Comparison of ENCODE assay signal across 8 mouse cellular contexts in the genomic region with DNA sequence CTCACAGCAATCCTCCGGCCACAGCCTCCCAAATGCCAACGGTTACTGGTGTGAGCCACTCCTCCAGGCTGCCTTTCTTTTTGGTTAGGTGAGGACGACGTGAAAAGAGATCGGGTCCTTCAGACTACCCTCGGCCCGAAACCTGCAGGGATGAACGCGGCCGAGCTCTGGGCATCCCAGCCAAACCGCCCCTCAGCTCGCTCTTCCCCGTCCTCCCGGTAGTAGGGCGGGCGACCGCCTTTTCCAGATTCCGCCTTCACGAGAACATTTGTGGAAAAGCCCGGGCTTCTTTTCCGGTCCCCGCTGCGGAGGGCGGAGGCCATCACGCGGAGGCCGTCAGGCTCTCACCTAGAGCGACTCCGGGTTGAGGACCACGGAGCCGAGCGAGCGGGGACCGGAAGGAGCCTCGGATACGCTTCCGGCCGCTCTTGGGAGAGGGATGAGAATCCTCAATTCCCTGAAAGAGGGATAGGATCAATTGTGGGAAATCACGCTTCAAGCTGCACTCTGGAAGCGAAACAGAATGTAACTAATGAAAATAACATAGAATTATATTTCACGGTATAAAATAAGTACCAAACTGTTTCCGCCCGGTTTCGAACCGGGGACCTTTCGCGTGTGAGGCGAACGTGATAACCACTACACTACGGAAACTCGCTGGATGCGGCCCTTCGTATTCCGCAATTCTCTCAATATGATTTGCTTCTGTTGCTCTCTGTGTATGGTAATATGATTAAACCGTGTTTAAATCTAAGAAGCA. TPM values are rescaled to one million over a fixed set of nuclear protein-coding genes. Genes with fewer than 3 reads are reported as not detected.
DNase-seq lines count a peak whose midpoint lies in the region; ATAC-seq and TF ChIP-seq lines count a peak whose summit lies in the region.

No protein-coding gene starts in this region.

- no peaks in the 10 kb centered on the region for H3K36me3 ChIP-seq in CH12.LX (replicated peaks in 1 of 2; ENCODE audit: control insufficient read depth in 1 of 2, insufficient read depth in 1 of 2, low read length in 1 of 2)
- H3K36me3 ChIP-seq in forebrain, embryonic 16.5 days (ENCODE audit: control insufficient read depth, insufficient read depth), result no peaks in the 10 kb centered on the region
- no peaks in the 10 kb centered on the region for H3K36me3 ChIP-seq in lung, embryonic 14.5 days (ENCODE audit: insufficient read depth)

- under 1% methylated on average over 55 of the region's 55 CpGs for WGBS in forebrain, embryonic 16.5 days
- WGBS in lung, embryonic 14.5 days, result under 1% methylated on average over 55 of the region's 55 CpGs

- H3K27me3 ChIP-seq in CH12.LX (replicated peaks), result no peaks in the 10 kb centered on the region
- H3K27me3 ChIP-seq in forebrain, embryonic 16.5 days (replicated peaks; ENCODE audit: control insufficient read depth, insufficient read depth, low read length), result no peaks in the 10 kb centered on the region
- H3K27me3 ChIP-seq in lung, embryonic 14.5 days (ENCODE audit: insufficient read depth, low read length), result no peaks in the 10 kb centered on the region

- peak; percentile 89 for ATAC-seq in forebrain, embryonic 16.5 days
- ATAC-seq in lung, embryonic 14.5 days (ENCODE audit: insufficient read depth), result peak; percentile 93
- peak; percentile 59 for ATAC-seq in neutrophil, adult 5-6 weeks (ENCODE audit: extremely low read depth, insufficient number of reproducible peaks, low FRiP score, poor library complexity, severe bottlenecking)

- TF ChIP-seq POLR2A in CH12.LX (IDR thresholded peaks at IDR 0.05; ENCODE audit: low read depth, low read length), result peak; percentile 80

- TF ChIP-seq CTCF in CH12.LX (conservative IDR thresholded peaks at IDR 0.05 in 1 of 2, IDR thresholded peaks at IDR 0.05 in 1 of 2; ENCODE audit: low read depth in 2 of 2, low read length in 2 of 2), result no peak
- no peak for TF ChIP-seq CTCF in lung, embryonic 14.5 days (IDR thresholded peaks at IDR 0.05; ENCODE audit: low read depth)

- peak; percentile 91 for DNase-seq in CH12.LX (ENCODE audit: extremely low read depth)
- peak; percentile 89 for DNase-seq in cerebellum, adult 11-12 months
- peak; percentile 94 to 95 for DNase-seq in heart, postnatal 36 days
- peak; percentile 89 to 97 for DNase-seq in layer of hippocampus, adult 8-10 months (ENCODE audit: low spot score in 2 of 2)
- DNase-seq in lung, embryonic 14.5 days, result peak; percentile 99
- DNase-seq in testis, postnatal 14 days (ENCODE audit: low spot score), result peak; percentile 87

- no peak for TF ChIP-seq RAD21 in CH12.LX (IDR thresholded peaks at IDR 0.05; ENCODE audit: low read depth, low read length)

- in situ Hi-C loops in CH12.LX (cut with MboI; ENCODE audit: low pct_ligation_motif_present, low pct_unique_long_range_greater_than_20kb, low sequenced_read_pairs), result loop anchor here (25.0 kb wide), 2 partner anchors 1508 to 1583 kb away; a partner anchor contains a TSS

- H3K4me1 ChIP-seq in CH12.LX (ENCODE audit: control insufficient read depth in 1 of 2, insufficient read depth in 2 of 2), result peaks cover 0 to 27% of the 10 kb centered on the region in 2 experiments; a peak in 2 of 4 replicates
- H3K4me1 ChIP-seq in forebrain, embryonic 16.5 days (replicated peaks; ENCODE audit: control insufficient read depth, insufficient read depth, low read length), result peaks cover 12% of the 10 kb centered on the region
- peaks cover 3% of the 10 kb centered on the region; the same call in 1 of the 2 replicates for H3K4me1 ChIP-seq in lung, embryonic 14.5 days (ENCODE audit: insufficient read depth)

- H3K4me3 ChIP-seq in CH12.LX (replicated peaks in 1 of 3; ENCODE audit: low read depth in 2 of 3, low read length in 2 of 3, poor library complexity in 1 of 3), result peak overlapping the region; percentile 78 to 91 (median 80)
- peak overlapping the region; percentile 84 for H3K4me3 ChIP-seq in forebrain, embryonic 16.5 days (replicated peaks; ENCODE audit: low read length)
- H3K4me3 ChIP-seq in lung, embryonic 14.5 days (ENCODE audit: low read depth, low read length), result peak overlapping the region; percentile 57

- H3K9me3 ChIP-seq in CH12.LX (replicated peaks; ENCODE audit: low read length), result no peaks in the 10 kb centered on the region
- no peaks in the 10 kb centered on the region for H3K9me3 ChIP-seq in forebrain, embryonic 16.5 days (ENCODE audit: control insufficient read depth, low read length)
- no peaks in the 10 kb centered on the region for H3K9me3 ChIP-seq in lung, embryonic 14.5 days (ENCODE audit: low read depth, low read length)

- H3K9ac ChIP-seq in CH12.LX (ENCODE audit: insufficient read depth, low read depth), result peak overlapping the region; percentile 90
- peak overlapping the region; percentile 79 for H3K9ac ChIP-seq in forebrain, embryonic 16.5 days (replicated peaks; ENCODE audit: low read depth, low read length)
- peak overlapping the region; percentile 75 for H3K9ac ChIP-seq in lung, embryonic 14.5 days

- intact Hi-C loops in heart, postnatal 36 days (cut with DNase I), result loop anchor here (1.0 to 2.0 kb wide), 4 partner anchors 8 to 1735 kb away; no protein-coding TSS in a partner anchor

- H3K4me2 ChIP-seq in CH12.LX (ENCODE audit: insufficient read depth, low read depth, poor library complexity, severe bottlenecking), result peak overlapping the region; percentile 85
- H3K4me2 ChIP-seq in forebrain, embryonic 16.5 days (ENCODE audit: low read length), result peak overlapping the region; percentile 81
- H3K4me2 ChIP-seq in lung, embryonic 14.5 days, result peak overlapping the region; percentile 77

- no peaks in the 10 kb centered on the region for H3K79me2 ChIP-seq in CH12.LX (replicated peaks; ENCODE audit: control insufficient read depth, extremely low read depth, insufficient read depth, poor library complexity, severe bottlenecking)

- dilution Hi-C loops in CH12.LX (cut with MboI; ENCODE audit: extremely low pct_ligation_motif_present, extremely low pct_unique_long_range_greater_than_20kb, low sequenced_read_pairs), result no loop called here

- peak overlapping the region; percentile 85 for H3K27ac ChIP-seq in CH12.LX (ENCODE audit: insufficient read depth, low read depth)
- peak overlapping the region; percentile 99 for H3K27ac ChIP-seq in forebrain, embryonic 16.5 days (ENCODE audit: low read length)
- peak overlapping the region; percentile 98 for H3K27ac ChIP-seq in lung, embryonic 14.5 days (ENCODE audit: low read depth)

- no peak for TF ChIP-seq EP300 in CH12.LX (IDR thresholded peaks at IDR 0.05; ENCODE audit: low read length)

TF ChIP-seq in CH12.LX, 34 proteins besides CTCF, POLR2A, EP300 and RAD21 (continues in another document):
- TF ChIP-seq CHD2 (IDR thresholded peaks at IDR 0.05; ENCODE audit: low read length) (no peak), USF1 (IDR thresholded peaks at IDR 0.05; ENCODE audit: low read depth, low read length) (no peak), IRF4 (IDR thresholded peaks at IDR 0.05; ENCODE audit: low read depth, low read length) (peak; percentile 66; the same call in 1 of the 2 replicates), MAZ (IDR thresholded peaks at IDR 0.05; ENCODE audit: low read depth, low read length) (no peak), SMC3 (IDR thresholded peaks at IDR 0.05; ENCODE audit: low read depth, low read length) (no peak), CHD1 (IDR thresholded peaks at IDR 0.05; ENCODE audit: low read depth, low read length) (0 out of 2 replicates have a peak, but pooled peaks have one; percentile 42), ZMIZ1 (IDR thresholded peaks at IDR 0.05; ENCODE audit: low read depth, low read length) (no peak), RCOR1 (conservative IDR thresholded peaks at IDR 0.05; ENCODE audit: low read depth, low read length) (no peak), MAFK (IDR thresholded peaks at IDR 0.05; ENCODE audit: insufficient replicate concordance, low read length) (peak; percentile 97), BHLHE40 (IDR thresholded peaks at IDR 0.05; ENCODE audit: low read depth, low read length) (peak; percentile 62; the same call in 1 of the 2 replicates), UBTF (IDR thresholded peaks at IDR 0.05; ENCODE audit: low read depth, low read length) (peak; percentile 96), SIN3A (IDR thresholded peaks at IDR 0.05; ENCODE audit: low read length) (peak; percentile 33; the same call in 1 of the 2 replicates), ZKSCAN1 (IDR thresholded peaks at IDR 0.05; ENCODE audit: borderline replicate concordance, low read depth, low read length) (no peak), GABPA (IDR thresholded peaks at IDR 0.05; ENCODE audit: insufficient replicate concordance, low read depth, low read length) (no peak), HCFC1 (IDR thresholded peaks at IDR 0.05; ENCODE audit: low read depth, low read length) (peak; percentile 82), ELF1 (IDR thresholded peaks at IDR 0.05; ENCODE audit: low read depth, low read length) (peak; percentile 95)

RNA-seq across cellular contexts. Expression of a gene that starts 20.0 kb away (rescaled TPM):
- 0.38 and 0.51 TPM in 2 replicates for total RNA-seq in CH12.LX (2012; rRNA removed)
- 0.20 TPM in 2 replicates for total RNA-seq in CH12.LX (2014; rRNA removed)
- polyA plus RNA-seq in CH12.LX (2012; ENCODE audit: insufficient read length, low read depth), result 0.08 and 0.21 TPM in 2 replicates
- 0.06 and 0.22 TPM in 2 replicates for polyA plus RNA-seq in forebrain, embryonic 16.5 days (2015; fragmentation: Nextera tagmentation; extraction: Ambion mirVana)
- total RNA-seq in heart, postnatal 36 days (2021), result not detected
- not detected for total RNA-seq in layer of hippocampus, adult 8-10 months (2022)
- polyA plus RNA-seq in lung, embryonic 14.5 days (2014; fragmentation: Nextera tagmentation; extraction: Ambion mirVana), result 0.07 and 0.18 TPM in 2 replicates
- not detected in 2 replicates for total RNA-seq in neutrophil, adult 5-6 weeks (2017)

RNA-seq across cellular contexts. Expression of a gene that starts 22.1 kb away (rescaled TPM):
- total RNA-seq in CH12.LX (2012; rRNA removed) (10.1 and 13.1 TPM in 2 replicates), CH12.LX (2014; rRNA removed) (14.4 and 15.4 TPM in 2 replicates)
- polyA plus RNA-seq in CH12.LX (2012; ENCODE audit: insufficient read length, low read depth), result 11.7 and 12.9 TPM in 2 replicates
- 12.7 and 13.0 TPM in 2 replicates for polyA plus RNA-seq in forebrain, embryonic 16.5 days (2015; fragmentation: Nextera tagmentation; extraction: Ambion mirVana)
- 1 to 10 TPM; 4.3 TPM for total RNA-seq in heart, postnatal 36 days (2021)
- 1 to 10 TPM; 8.0 to 9.0 (median 8.7) TPM for total RNA-seq in layer of hippocampus, adult 8-10 months (2022)
- polyA plus RNA-seq in lung, embryonic 14.5 days (2014; fragmentation: Nextera tagmentation; extraction: Ambion mirVana), result 12.7 and 13.5 TPM in 2 replicates
- total RNA-seq in neutrophil, adult 5-6 weeks (2017), result 10.2 and 12.6 TPM in 2 replicates

RNA-seq across cellular contexts. Expression of a gene that starts 42.9 kb away (rescaled TPM):
- 1.1 and 1.3 TPM in 2 replicates for total RNA-seq in CH12.LX (2012; rRNA removed)
- 1.2 and 1.3 TPM in 2 replicates for total RNA-seq in CH12.LX (2014; rRNA removed)
- 2.1 and 2.8 TPM in 2 replicates for polyA plus RNA-seq in CH12.LX (2012; ENCODE audit: insufficient read length, low read depth)
- polyA plus RNA-seq in forebrain, embryonic 16.5 days (2015; fragmentation: Nextera tagmentation; extraction: Ambion mirVana), result 0.18 TPM in 1 of 2 replicates, not detected in the other
- total RNA-seq in heart, postnatal 36 days (2021), result not detected
- total RNA-seq in layer of hippocampus, adult 8-10 months (2022), result 1 to 10 TPM in 2 of 4 experiments, under 1 TPM in 2; 0.80 to 1.9 (median 1.1) TPM
- 0.63 and 0.73 TPM in 2 replicates for polyA plus RNA-seq in lung, embryonic 14.5 days (2014; fragmentation: Nextera tagmentation; extraction: Ambion mirVana)
- total RNA-seq in neutrophil, adult 5-6 weeks (2017), result 0.25 and 0.58 TPM in 2 replicates

Comparison
In these comparisons a context has a peak if more than half of its experiments do, and no peak if none do; other contexts are left out.
1. Peak in every context shown above with its lines: DNase-seq, ATAC-seq, H3K4me3 ChIP-seq and H3K27ac ChIP-seq.